ENCODE assay signal across 8 mouse cellular contexts in the genomic region with DNA sequence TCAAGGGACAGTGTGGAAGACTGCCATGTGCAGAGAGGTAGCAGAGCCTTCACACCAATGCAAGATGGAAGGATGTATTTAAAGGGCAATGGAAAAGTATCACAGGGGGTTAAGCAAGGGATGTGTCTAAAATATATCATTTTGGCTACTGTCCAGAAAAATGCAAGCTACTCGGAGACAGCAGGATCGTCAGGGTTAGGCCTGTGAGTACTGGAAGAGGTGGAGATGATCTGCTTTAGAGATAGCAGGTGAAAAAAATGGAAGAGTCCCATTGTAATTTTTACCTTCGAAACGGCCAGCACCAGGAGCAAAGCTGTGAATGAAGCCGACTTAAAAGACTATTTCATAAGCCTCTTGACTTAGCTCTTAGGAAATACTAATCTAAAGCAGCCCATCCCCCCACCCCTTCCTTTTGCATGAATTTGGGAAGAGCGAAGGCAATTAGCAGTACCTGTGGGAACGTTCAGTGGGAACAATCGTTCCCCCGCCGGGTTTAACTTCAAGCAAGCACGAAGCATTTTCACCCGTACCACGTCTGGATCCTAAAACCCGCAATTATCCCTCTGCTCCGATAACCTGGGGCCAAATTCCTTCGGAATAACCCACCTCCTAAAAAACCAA. TPM values are rescaled to one million over a fixed set of nuclear protein-coding genes. Genes with fewer than 3 reads are reported as not detected.
A peak's percentile ranks its signal among the peaks of the same experiment; 100 is the strongest.
DNase-seq lines count a peak whose midpoint lies in the region; ATAC-seq and TF ChIP-seq lines count a peak whose summit lies in the region.

No protein-coding gene starts in this region.

- peak overlapping the region; percentile 76 for H3K4me2 ChIP-seq in intestine, embryonic 15.5 days (replicated peaks)
- peak overlapping the region; percentile 73 for H3K4me2 ChIP-seq in neural tube, embryonic 11.5 days (ENCODE audit: low read depth)

- peak overlapping the region; percentile 61 for H3K27ac ChIP-seq in cerebellum, adult 2 months (ENCODE audit: insufficient read depth, low read length)
- peak overlapping the region; percentile 99 for H3K27ac ChIP-seq in intestine, embryonic 15.5 days
- peak overlapping the region; percentile 99 for H3K27ac ChIP-seq in neural tube, embryonic 11.5 days (ENCODE audit: low read depth, low read length)

- TF ChIP-seq POLR2A in cerebellum, adult 2 months (IDR thresholded peaks at IDR 0.05; ENCODE audit: borderline replicate concordance, insufficient read depth, low read length): no peak

- WGBS in cerebellum, adult 2 months: under 1% methylated on average over 16 of the region's 16 CpGs
- WGBS in intestine, embryonic 15.5 days: under 1% methylated on average over 16 of the region's 16 CpGs
- WGBS in neural tube, embryonic 11.5 days: 2% methylated on average over 16 of the region's 16 CpGs

- H3K36me3 ChIP-seq in intestine, embryonic 15.5 days: no peaks in the 10 kb centered on the region
- no peaks in the 10 kb centered on the region for H3K36me3 ChIP-seq in neural tube, embryonic 11.5 days (ENCODE audit: control insufficient read depth, insufficient read depth, low read length)

- H3K9ac ChIP-seq in intestine, embryonic 15.5 days: peak overlapping the region; percentile 93
- H3K9ac ChIP-seq in neural tube, embryonic 11.5 days (ENCODE audit: low read length): peak overlapping the region; percentile 97

- TF ChIP-seq CTCF in cerebellum, adult 2 months (IDR thresholded peaks at IDR 0.05; ENCODE audit: borderline replicate concordance, insufficient read depth, low read depth, low read length): no peak

- peaks cover 7% of the 10 kb centered on the region for H3K4me1 ChIP-seq in cerebellum, adult 2 months (ENCODE audit: control insufficient read depth, insufficient read depth, low read length)
- peaks cover 8% of the 10 kb centered on the region for H3K4me1 ChIP-seq in intestine, embryonic 15.5 days (replicated peaks)
- H3K4me1 ChIP-seq in neural tube, embryonic 11.5 days (ENCODE audit: control insufficient read depth, insufficient read depth, low read length): no peaks in the 10 kb centered on the region

- DNase-seq in cerebellum, adult 2 months: peak in 1 of 2 experiments; percentile 33
- DNase-seq in cerebellum, postnatal 4 days (ENCODE audit: low spot score in 2 of 2): no peak
- peak; percentile 21 for DNase-seq in thymus, postnatal 0 days (ENCODE audit: low spot score)
- no peak for DNase-seq in thymus, adult 18-20 months
- no peak for DNase-seq in neural tube, embryonic 11.5 days (ENCODE audit: low spot score)
- no peak for DNase-seq in ovary, postnatal 10 days (ENCODE audit: low spot score)

- H3K27me3 ChIP-seq in cerebellum, adult 2 months (ENCODE audit: control insufficient read depth, insufficient read depth, low read length): no peaks in the 10 kb centered on the region
- no peaks in the 10 kb centered on the region for H3K27me3 ChIP-seq in intestine, embryonic 15.5 days (replicated peaks)
- no peaks in the 10 kb centered on the region for H3K27me3 ChIP-seq in neural tube, embryonic 11.5 days (ENCODE audit: control insufficient read depth, insufficient read depth, low read length)

- peak overlapping the region; percentile 89 for H3K4me3 ChIP-seq in cerebellum, adult 2 months (replicated peaks; ENCODE audit: insufficient read depth, low read depth, low read length)
- peak overlapping the region; percentile 84 for H3K4me3 ChIP-seq in intestine, embryonic 15.5 days (replicated peaks)
- peak overlapping the region; percentile 98 for H3K4me3 ChIP-seq in neural tube, embryonic 11.5 days (ENCODE audit: low read depth, low read length)

- ATAC-seq in intestine, embryonic 15.5 days: no peak
- ATAC-seq in neural tube, embryonic 11.5 days (ENCODE audit: insufficient read depth, low FRiP score, low TSS enrichment): no peak
- ATAC-seq in granulocyte monocyte progenitor cell, adult 5-6 weeks (replicated peaks; ENCODE audit: poor library complexity, severe bottlenecking): no peak

- no peaks in the 10 kb centered on the region for H3K9me3 ChIP-seq in intestine, embryonic 15.5 days
- H3K9me3 ChIP-seq in neural tube, embryonic 11.5 days (ENCODE audit: control insufficient read depth, low read length): no peaks in the 10 kb centered on the region

RNA-seq across cellular contexts. Expression of gene Scaf8, which starts 0.9 kb away (rescaled TPM):
- polyA plus RNA-seq in cerebellum, adult 2 months (2012; rRNA removed): 35.1 and 40.5 TPM in 2 replicates
- 19.1 and 19.2 TPM in 2 replicates for polyA plus RNA-seq in thymus, postnatal 0 days (2015; fragmentation: Nextera tagmentation; extraction: Ambion mirVana)
- 16.0 and 16.9 TPM in 2 replicates for polyA plus RNA-seq in intestine, embryonic 15.5 days (2015; fragmentation: Nextera tagmentation; extraction: Ambion mirVana)
- 27.8 and 28.3 TPM in 2 replicates for polyA plus RNA-seq in neural tube, embryonic 11.5 days (2014; fragmentation: Nextera tagmentation; extraction: Ambion mirVana)
- total RNA-seq in granulocyte monocyte progenitor cell, adult 5-6 weeks (2014; fragmentation: Nextera tagmentation): 38.8 and 42.9 TPM in 2 replicates
- total RNA-seq in granulocyte monocyte progenitor cell, adult 5-6 weeks (2017): 25.8 and 31.5 TPM in 2 replicates
